Mouse (Mus musculus) small intestine, adult 2 months (tissue): ENCODE data around the gene Magoh. TPM values are rescaled to one million over a fixed set of nuclear protein-coding genes. Genes with fewer than 3 reads are reported as not detected.

ENCODE experiments used
- H3K27ac ChIP-seq: fragments of 200-500 bp; 2 replicates; pipeline ENCODE4 v1.5.1; 2012; ENCODE audit warnings: low read depth, low read length, control low read depth, inconsistent platforms; ENCODE audit not compliant: insufficient read depth
- H3K27me3 ChIP-seq: fragments of 200-500 bp; 2 replicates; pipeline ENCODE4 v1.6.1; 2012; ENCODE audit warnings: mild to moderate bottlenecking, moderate library complexity, low read length, inconsistent platforms; ENCODE audit not compliant: control insufficient read depth, insufficient read depth
- H3K36me3 ChIP-seq: fragments of 200-500 bp; 2 replicates; pipeline ENCODE4 v1.6.1; 2012; ENCODE audit warnings: mild to moderate bottlenecking, low read length, control low read depth, inconsistent platforms; ENCODE audit not compliant: control insufficient read depth, insufficient read depth
- H3K4me1 ChIP-seq: fragments of 200-500 bp; 2 replicates; pipeline ENCODE4 v1.6.1; 2012; ENCODE audit warnings: low read length, inconsistent platforms, mixed read lengths; ENCODE audit not compliant: control insufficient read depth, insufficient read depth, insufficient read length
- H3K4me3 ChIP-seq: fragments of 200-500 bp; 2 replicates; pipeline ENCODE4 v1.5.1; 2012; ENCODE audit warnings: low read depth, mild to moderate bottlenecking, control low read depth, inconsistent platforms, low read length, moderate library complexity
- CTCF ChIP-seq: fragments of 200-500 bp; IDR thresholded peaks from 2 replicates; pipeline ENCODE4 v1.5.1; 2012; ENCODE audit warnings: low read depth, mild to moderate bottlenecking, control low read depth, inconsistent platforms, low read length, moderate library complexity, mixed read lengths; ENCODE audit not compliant: insufficient replicate concordance, insufficient read length; ENCODE audit errors: extremely low read depth
- POLR2A ChIP-seq: fragments of 200-500 bp; IDR thresholded peaks from 2 replicates; pipeline ENCODE4 v1.6.1; 2012; ENCODE audit warnings: low read depth, mild to moderate bottlenecking, control low read depth, inconsistent platforms, low read length, moderate library complexity
- WGBS: fragments of 180-500 bp; shearing (Covaris S2); methylation state at CpG from one replicate; pipeline ENCODE4 v1.1.7; 2018; 5-methylcytosine and 5-hydroxymethylcytosine counted together
- polyA plus RNA-seq: library from polyadenylated mRNA; depleted of rRNA; stranded (reverse); fragments of >200 nt; gene quantifications from 2 replicates; pipeline ENCODE4 v1.2.3, GENCODE M21; 2012

The Magoh gene
- polyA plus RNA-seq, 1 experiment: 8.0 TPM

DNA sequence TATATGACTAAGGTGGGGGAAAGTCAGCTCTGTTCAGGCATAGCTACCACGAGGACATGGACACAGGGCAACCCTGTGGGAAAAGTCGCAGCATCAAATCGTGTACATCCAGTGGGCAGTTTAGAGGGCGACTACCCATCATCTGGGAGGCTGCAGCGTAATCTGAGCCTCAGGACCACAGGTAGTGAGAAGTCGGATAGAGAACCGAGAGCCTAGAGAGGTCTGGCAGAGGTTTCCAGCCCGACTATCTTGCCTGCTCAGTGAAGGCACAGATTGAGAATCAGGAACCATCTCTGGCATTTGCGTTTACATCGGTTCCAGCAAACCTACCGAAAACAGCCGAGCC lies 9.8 kb downstream of the Magoh start:
- peak overlapping the region; percentile 79 for H3K4me3 ChIP-seq
- peaks cover 20% of the 10 kb centered on the region for H3K36me3 ChIP-seq
- WGBS: under 1% methylated on average over 12 of the region's 12 CpGs
- H3K27ac ChIP-seq: peak overlapping the region; percentile 69
- no peaks in the 10 kb centered on the region for H3K27me3 ChIP-seq
- no peaks in the 10 kb centered on the region; the same call in 1 of the 2 replicates for H3K4me1 ChIP-seq
- no peak for TF ChIP-seq CTCF

DNA sequence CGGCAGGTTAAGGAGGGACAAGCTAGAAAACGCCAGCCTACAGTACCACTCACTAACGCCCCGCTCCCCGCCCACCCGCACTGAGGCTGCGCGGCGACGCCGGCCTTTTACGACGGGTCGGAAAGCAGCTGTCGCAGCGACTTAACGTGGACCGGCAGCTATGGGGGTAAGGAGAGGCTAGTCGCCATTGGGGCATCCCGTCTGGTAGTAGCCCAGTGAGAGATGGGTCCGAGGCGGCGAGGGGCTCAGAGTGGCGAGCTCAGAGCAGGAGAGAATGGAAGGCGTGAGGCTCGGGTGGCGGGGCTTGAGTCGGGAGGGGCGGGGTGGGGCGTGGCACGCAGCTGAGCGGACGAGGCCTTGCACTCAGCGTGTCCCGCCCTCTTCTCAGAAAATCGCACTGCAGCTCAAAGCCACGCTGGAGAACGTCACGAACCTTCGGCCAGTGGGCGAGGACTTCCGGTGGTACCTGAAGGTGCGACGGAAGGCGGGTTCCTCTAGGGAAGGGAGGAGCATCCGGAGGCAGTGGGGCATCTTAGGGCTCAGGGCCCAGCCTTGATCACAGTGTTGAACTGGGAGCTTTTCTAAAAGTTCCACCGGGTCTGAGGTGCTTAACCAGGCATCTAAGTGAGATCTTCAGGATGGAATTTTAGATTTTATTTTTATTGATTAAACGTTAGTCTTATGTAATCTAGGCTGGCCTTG lies 10.3 kb downstream of the Magoh start, which contains the start of gene 0610037L13Rik:
Gene 0610037L13Rik, plus strand, starts transcription at position 83 of the 702 bp plus-strand sequence.
- peak within 1 kb of the TSS; percentile 69 for H3K27ac ChIP-seq
- TF ChIP-seq POLR2A: peak; percentile 31; the same call in 1 of the 2 replicates
- TF ChIP-seq CTCF: no peak
- H3K36me3 ChIP-seq: peaks cover 17% of the 10 kb centered on the region

DNA sequence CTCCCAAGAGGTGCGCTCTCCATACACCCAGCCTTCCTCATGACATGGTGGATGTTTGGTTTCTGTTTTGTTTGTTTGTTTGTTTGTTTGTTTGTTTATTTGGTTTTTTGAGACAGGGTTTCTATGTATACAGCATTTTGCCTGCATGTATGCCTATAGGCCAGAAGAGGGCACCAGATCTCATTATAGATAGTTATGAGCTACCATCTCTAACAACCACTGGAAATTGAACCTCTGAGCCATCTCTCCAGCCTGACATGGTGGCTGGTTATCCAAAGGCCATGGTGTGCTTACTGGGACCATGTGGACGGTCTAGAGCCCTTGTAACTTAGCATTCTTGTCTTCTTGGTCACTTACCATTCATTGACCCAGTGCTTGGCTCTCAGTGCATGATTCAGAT lies 13.1 kb downstream of the Magoh start:
- 71% methylated on average over 2 of the region's 2 CpGs for WGBS
- H3K4me3 ChIP-seq: no peak overlapping the region
- peaks cover 15% of the 10 kb centered on the region for H3K36me3 ChIP-seq
- no peaks in the 10 kb centered on the region; the same call in 1 of the 2 replicates for H3K4me1 ChIP-seq
- H3K27me3 ChIP-seq: no peaks in the 10 kb centered on the region
- TF ChIP-seq CTCF: no peak
- no peak for TF ChIP-seq POLR2A
- H3K27ac ChIP-seq: no peak overlapping the region

More for the DNA sequence above, 10.3 kb downstream of the Magoh start, which contains the start of gene 0610037L13Rik:
- Histone ChIP-seq H3K27me3 (no peaks in the 10 kb centered on the region), H3K4me1 (no peaks in the 10 kb centered on the region; the same call in 1 of the 2 replicates), H3K4me3 (peak within 1 kb of the TSS; percentile 79)
- under 1% methylated on average over 46 of the region's 48 CpGs for WGBS

DNA sequence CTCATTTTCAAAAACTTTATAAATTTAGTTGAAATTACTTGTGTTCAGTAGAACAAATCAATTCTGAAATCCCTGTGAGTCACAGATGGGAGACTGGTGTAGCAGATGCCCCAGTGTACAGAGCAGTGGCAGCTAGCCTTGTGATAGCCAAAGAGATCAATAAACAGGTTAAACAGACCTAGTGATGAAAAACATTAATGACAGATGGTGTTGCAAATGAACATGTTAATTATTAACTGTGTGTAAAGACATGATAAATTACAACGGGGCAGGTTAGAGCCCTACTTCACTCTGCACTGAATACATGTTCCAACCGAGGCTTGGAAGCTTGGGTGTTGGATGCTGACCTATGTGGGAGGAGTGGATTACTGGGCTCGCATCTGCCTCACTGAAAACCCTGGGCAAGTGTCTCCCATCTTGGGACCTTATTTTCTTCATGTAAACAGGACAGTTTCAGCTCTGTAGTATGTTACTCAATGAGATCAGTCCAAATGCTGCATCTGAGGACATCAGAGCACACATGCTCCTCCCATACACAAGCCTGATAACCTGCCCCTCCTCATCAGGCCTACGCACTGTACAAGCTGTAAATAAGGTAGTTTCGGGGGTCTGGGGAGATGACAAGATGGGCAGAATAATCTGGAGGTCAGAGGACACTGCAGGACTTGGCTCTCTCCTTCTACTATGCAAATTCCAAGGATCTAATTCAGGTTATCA lies 19.8 kb downstream of the Magoh start:
- TF ChIP-seq POLR2A (no peak), CTCF (no peak)
- H3K4me3 ChIP-seq: no peak overlapping the region
- peaks cover 5% of the 10 kb centered on the region; the same call in 1 of the 2 replicates for H3K4me1 ChIP-seq
- 38% methylated on average over 5 of the region's 5 CpGs for WGBS
- no peaks in the 10 kb centered on the region for H3K27me3 ChIP-seq
- peaks cover 38% of the 10 kb centered on the region for H3K36me3 ChIP-seq
- H3K27ac ChIP-seq: no peak overlapping the region

DNA sequence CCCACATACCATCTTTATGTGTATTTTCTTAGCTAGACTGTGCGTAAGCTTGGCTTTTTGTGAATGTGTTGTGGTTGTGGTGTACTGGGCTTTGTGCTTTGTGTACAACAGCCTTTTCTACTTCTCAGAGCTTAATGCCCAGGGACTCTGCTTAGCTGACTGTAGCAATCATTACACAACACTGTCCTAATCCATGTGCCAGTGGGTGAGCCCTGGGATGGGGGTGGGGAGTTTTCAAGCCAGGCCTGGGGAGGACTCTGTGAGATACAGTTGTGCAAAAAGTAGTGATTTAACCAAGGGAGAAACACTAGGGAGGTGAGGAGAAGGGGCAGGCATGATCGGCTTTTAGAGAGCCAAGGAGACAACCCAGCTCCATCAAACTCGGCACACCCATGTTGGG lies 20.7 kb downstream of the Magoh start:
- Histone ChIP-seq H3K4me1 (peaks cover 5% of the 10 kb centered on the region; the same call in 1 of the 2 replicates), H3K27me3 (no peaks in the 10 kb centered on the region), H3K27ac (no peak overlapping the region), H3K36me3 (peaks cover 44% of the 10 kb centered on the region), H3K4me3 (no peak overlapping the region)
- no peak for TF ChIP-seq POLR2A
- TF ChIP-seq CTCF: no peak
- 95% methylated on average over 3 of the region's 3 CpGs for WGBS

DNA sequence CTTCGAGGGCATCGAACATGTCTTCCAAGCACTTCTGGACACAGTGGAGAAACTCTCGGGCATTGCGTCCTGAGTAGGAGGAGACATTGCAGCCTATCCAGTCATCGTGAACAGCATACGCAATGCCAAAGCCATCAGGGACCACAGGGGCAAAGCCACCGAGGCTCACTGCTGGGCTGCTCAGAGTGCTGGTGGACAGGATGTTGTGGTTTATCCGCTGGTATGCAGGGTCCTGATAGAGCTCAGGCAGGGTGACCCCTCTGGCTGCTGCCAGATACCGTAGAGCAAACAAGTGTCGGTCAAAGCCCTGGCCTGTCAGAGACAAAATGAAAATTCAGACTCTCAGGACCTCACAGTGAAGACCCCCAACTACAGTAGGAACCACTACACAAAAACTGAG lies 24.7 kb downstream of the Magoh start:
- Histone ChIP-seq H3K27me3 (no peaks in the 10 kb centered on the region), H3K27ac (no peak overlapping the region), H3K4me1 (peaks cover 5% of the 10 kb centered on the region; the same call in 1 of the 2 replicates), H3K36me3 (peaks cover 52% of the 10 kb centered on the region), H3K4me3 (no peak overlapping the region)
- TF ChIP-seq POLR2A (no peak), CTCF (no peak)
- 90% methylated on average over 10 of the region's 10 CpGs for WGBS

DNA sequence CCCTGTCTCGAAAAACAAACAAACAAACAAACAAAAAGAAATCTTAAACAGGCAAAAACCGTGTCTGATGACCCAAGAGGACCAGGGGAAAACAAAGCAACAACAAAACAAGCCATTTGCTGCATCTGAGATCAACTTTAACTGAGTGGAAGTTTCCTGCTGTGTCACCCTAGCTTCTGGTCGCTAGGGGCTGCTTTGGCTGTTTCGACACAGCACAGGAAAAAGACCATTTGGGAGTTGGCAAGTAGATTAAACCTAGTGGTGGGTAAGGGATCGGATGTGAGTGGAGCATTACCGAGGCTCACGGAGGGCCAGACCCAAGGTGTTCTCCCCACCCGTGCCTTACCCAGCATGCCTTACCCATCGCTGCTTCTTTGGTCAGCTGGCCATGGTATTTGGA lies 27.0 kb downstream of the Magoh start:
- Histone ChIP-seq H3K27me3 (no peaks in the 10 kb centered on the region), H3K27ac (no peak overlapping the region), H3K4me1 (no peaks in the 10 kb centered on the region), H3K4me3 (no peak overlapping the region), H3K36me3 (peaks cover 68% of the 10 kb centered on the region)
- WGBS: 89% methylated on average over 9 of the region's 9 CpGs
- TF ChIP-seq POLR2A (no peak), CTCF (no peak)
